Comparison of ENCODE assay signal across 16 mouse cellular contexts in genomic region chr2:167070341-167070740, GRCm38 (mm10). TPM values are rescaled to one million over a fixed set of nuclear protein-coding genes. Genes with fewer than 3 reads are reported as not detected.
DNase-seq lines count a peak whose midpoint lies in the region; ATAC-seq and TF ChIP-seq lines count a peak whose summit lies in the region.
"Had no signal": no experiment of that assay in that cellular context is flagged by ENCODE, and none has a peak within 500 bp of the region (broad histone marks: within the 10 kb centered on the region; RNA-seq: fewer than 3 reads in every experiment).

No protein-coding gene starts in this region.

- H3K9ac ChIP-seq in hindbrain, embryonic 13.5 days = no peak overlapping the region
- H3K9ac ChIP-seq in hindbrain, embryonic 16.5 days (ENCODE audit: low read depth, low read length) = no peak overlapping the region; the same call in 1 of the 2 replicates
- no peak overlapping the region for H3K9ac ChIP-seq in liver, embryonic 13.5 days
- H3K9ac ChIP-seq in intestine, postnatal 0 days (ENCODE audit: low read depth, low read length) = no peak overlapping the region
- H3K9ac ChIP-seq: embryonic facial prominence, embryonic 15.5 days had no signal

- no peak for ATAC-seq in hindbrain, embryonic 13.5 days (ENCODE audit: low FRiP score)
- ATAC-seq in hindbrain, embryonic 16.5 days = no peak
- ATAC-seq in liver, embryonic 13.5 days (ENCODE audit: low read depth) = no peak
- no peak for ATAC-seq in intestine, postnatal 0 days
- ATAC-seq: forebrain, embryonic 13.5 days had no signal

- H3K27me3 ChIP-seq in hindbrain, embryonic 13.5 days = no peaks in the 10 kb centered on the region
- no peaks in the 10 kb centered on the region for H3K27me3 ChIP-seq in hindbrain, embryonic 16.5 days (replicated peaks; ENCODE audit: control insufficient read depth, insufficient read depth, low read length)
- H3K27me3 ChIP-seq in liver, embryonic 13.5 days = peaks cover 5% of the 10 kb centered on the region; the same call in 1 of the 2 replicates
- no peaks in the 10 kb centered on the region for H3K27me3 ChIP-seq in intestine, postnatal 0 days (replicated peaks; ENCODE audit: control insufficient read depth, insufficient read depth, low read length)
- H3K27me3 ChIP-seq: embryonic facial prominence, embryonic 15.5 days; forebrain, embryonic 13.5 days; limb, embryonic 13.5 days had no signal

- no peak overlapping the region for H3K4me2 ChIP-seq in hindbrain, embryonic 13.5 days
- H3K4me2 ChIP-seq in hindbrain, embryonic 16.5 days (ENCODE audit: low read length) = no peak overlapping the region
- 0 out of 2 replicates have a peak overlapping the region, but pooled peaks have one; percentile 70 for H3K4me2 ChIP-seq in liver, embryonic 13.5 days
- no peak overlapping the region for H3K4me2 ChIP-seq in intestine, postnatal 0 days (replicated peaks; ENCODE audit: low read depth)

- TF ChIP-seq POLR2A in brain, embryonic 14.5 days (IDR thresholded peaks at IDR 0.05; ENCODE audit: borderline replicate concordance, extremely low read depth, insufficient read depth, insufficient read length, poor library complexity, severe bottlenecking) = no peak

- H3K4me1 ChIP-seq in hindbrain, embryonic 13.5 days (replicated peaks) = peaks cover 23% of the 10 kb centered on the region
- H3K4me1 ChIP-seq in hindbrain, embryonic 16.5 days (ENCODE audit: control insufficient read depth, insufficient read depth, low read depth, low read length) = peaks cover 19% of the 10 kb centered on the region
- H3K4me1 ChIP-seq in liver, embryonic 13.5 days (replicated peaks) = peaks cover 45% of the 10 kb centered on the region
- H3K4me1 ChIP-seq in intestine, postnatal 0 days (replicated peaks; ENCODE audit: control insufficient read depth, insufficient read depth, low read length) = no peaks in the 10 kb centered on the region; the same call in 1 of the 2 replicates

- H3K9me3 ChIP-seq in hindbrain, embryonic 13.5 days = no peaks in the 10 kb centered on the region
- H3K9me3 ChIP-seq in hindbrain, embryonic 16.5 days (ENCODE audit: control insufficient read depth, low read length) = no peaks in the 10 kb centered on the region
- no peaks in the 10 kb centered on the region for H3K9me3 ChIP-seq in liver, embryonic 13.5 days (replicated peaks)
- H3K9me3 ChIP-seq in intestine, postnatal 0 days (ENCODE audit: control insufficient read depth) = no peaks in the 10 kb centered on the region
- H3K9me3 ChIP-seq: embryonic facial prominence, embryonic 15.5 days; forebrain, embryonic 13.5 days; G1E; limb, embryonic 13.5 days; megakaryocyte, embryonic 14.5 days had no signal

- H3K36me3 ChIP-seq in hindbrain, embryonic 13.5 days = peaks cover 17% of the 10 kb centered on the region
- peaks cover 10% of the 10 kb centered on the region for H3K36me3 ChIP-seq in hindbrain, embryonic 16.5 days (ENCODE audit: control insufficient read depth, insufficient read depth, low read length)
- H3K36me3 ChIP-seq in liver, embryonic 13.5 days = peaks cover 13% of the 10 kb centered on the region
- peaks cover 12% of the 10 kb centered on the region for H3K36me3 ChIP-seq in intestine, postnatal 0 days (ENCODE audit: control insufficient read depth, insufficient read depth)

- DNase-seq in liver, embryonic 13.5 days = no peak
- DNase-seq in liver = no peak
- DNase-seq in brain, embryonic 14.5 days (ENCODE audit: low read depth) = peak; percentile 48
- DNase-seq in cerebellum, postnatal 25 days = peak; percentile 70 to 81
- DNase-seq in gastrocnemius, adult 18-20 months (ENCODE audit: low spot score) = no peak
- DNase-seq: adrenal gland, postnatal 36 days; heart, adult 2 months; right cerebral cortex, postnatal 14 days had no signal

- TF ChIP-seq CTCF in brain, embryonic 14.5 days (IDR thresholded peaks at IDR 0.05; ENCODE audit: borderline replicate concordance, extremely low read depth, insufficient read depth, insufficient read length) = no peak
- TF ChIP-seq CTCF in intestine, postnatal 0 days (IDR thresholded peaks at IDR 0.05; ENCODE audit: low read depth) = no peak

- no peak overlapping the region for H3K4me3 ChIP-seq in hindbrain, embryonic 13.5 days
- H3K4me3 ChIP-seq in hindbrain, embryonic 16.5 days (ENCODE audit: low read length) = no peak overlapping the region
- no peak overlapping the region for H3K4me3 ChIP-seq in liver, embryonic 13.5 days (replicated peaks)
- no peak overlapping the region for H3K4me3 ChIP-seq in intestine, postnatal 0 days (ENCODE audit: low read depth, low read length)
- H3K4me3 ChIP-seq: heart, adult 2 months; megakaryocyte, embryonic 14.5 days had no signal

- 59% methylated on average over 6 of the region's 6 CpGs for WGBS in hindbrain, embryonic 13.5 days
- 47% methylated on average over 6 of the region's 6 CpGs for WGBS in hindbrain, embryonic 16.5 days
- WGBS in liver, embryonic 13.5 days (ENCODE audit: insufficient replicate concordance) = 74% methylated on average over 6 of the region's 6 CpGs
- 46% methylated on average over 6 of the region's 6 CpGs for WGBS in intestine, postnatal 0 days

- 0 out of 2 replicates have a peak overlapping the region, but pooled peaks have one; percentile 14 for H3K27ac ChIP-seq in hindbrain, embryonic 13.5 days
- no peak overlapping the region for H3K27ac ChIP-seq in hindbrain, embryonic 16.5 days (ENCODE audit: low read depth, low read length)
- no peak overlapping the region for H3K27ac ChIP-seq in liver, embryonic 13.5 days
- no peak overlapping the region for H3K27ac ChIP-seq in intestine, postnatal 0 days (ENCODE audit: low read depth, low read length)
- H3K27ac ChIP-seq: embryonic facial prominence, embryonic 15.5 days; forebrain, embryonic 13.5 days; heart, adult 2 months; limb, embryonic 13.5 days had no signal

RNA-seq across cellular contexts. Expression of gene Znfx1, which starts 7.5 kb away (rescaled TPM):
- 6.5 and 7.8 TPM in 2 replicates for polyA plus RNA-seq in hindbrain, embryonic 13.5 days (2015; fragmentation: Nextera tagmentation; extraction: Ambion mirVana)
- 6.8 and 7.6 TPM in 2 replicates for polyA plus RNA-seq in hindbrain, embryonic 16.5 days (2015; fragmentation: Nextera tagmentation; extraction: Ambion mirVana)
- 7.0 and 8.2 TPM in 2 replicates for polyA plus RNA-seq in liver, embryonic 13.5 days (2015; fragmentation: Nextera tagmentation; extraction: Ambion mirVana)
- polyA plus RNA-seq in brain, embryonic 14.5 days (2012; rRNA removed) = 10.5 and 16.8 TPM in 2 replicates
- 13.1 and 15.2 TPM in 2 replicates for polyA plus RNA-seq in intestine, postnatal 0 days (2015; fragmentation: Nextera tagmentation; extraction: Ambion mirVana)
- 10 to 100 TPM; 25.7 to 26.8 TPM for total RNA-seq in gastrocnemius, adult 18-20 months (2021)

RNA-seq across cellular contexts. Expression of gene Ddx27, which starts 55.3 kb away (rescaled TPM):
- 37.3 and 38.0 TPM in 2 replicates for polyA plus RNA-seq in hindbrain, embryonic 13.5 days (2015; fragmentation: Nextera tagmentation; extraction: Ambion mirVana)
- polyA plus RNA-seq in hindbrain, embryonic 16.5 days (2015; fragmentation: Nextera tagmentation; extraction: Ambion mirVana) = 34.9 and 38.1 TPM in 2 replicates
- 53.6 and 59.5 TPM in 2 replicates for polyA plus RNA-seq in liver, embryonic 13.5 days (2015; fragmentation: Nextera tagmentation; extraction: Ambion mirVana)
- 35.4 and 38.3 TPM in 2 replicates for polyA plus RNA-seq in brain, embryonic 14.5 days (2012; rRNA removed)
- polyA plus RNA-seq in intestine, postnatal 0 days (2015; fragmentation: Nextera tagmentation; extraction: Ambion mirVana) = 15.8 and 16.3 TPM in 2 replicates
- total RNA-seq in gastrocnemius, adult 18-20 months (2021) = 1 to 10 TPM; 8.0 to 9.7 TPM

Comparison
In these comparisons a context has a peak if more than half of its experiments do, and no peak if none do; other contexts are left out.
1. DNase-seq: peak in brain, embryonic 14.5 days (single experiment) and cerebellum, postnatal 25 days (2 of 2); none in liver, embryonic 13.5 days (single experiment), liver (single experiment) and gastrocnemius, adult 18-20 months (single experiment).